Mouse (Mus musculus) embryo, embryonic 9.5 days (tissue): ENCODE measurements around the gene Glis2.
"Not testable (repeated sequence)": the region's sequence is repeated elsewhere in the genome, so short reads cannot be mapped to it uniquely, and the experiment has no call there.

Experiments
- DNase-seq: peaks from one replicate; pipeline ENCODE4 v3.0.0-alpha.2; 2017; ENCODE audit errors: extremely low spot score

The Glis2 gene

GRCm38 (mm10) chr16:4581179-4581578, 13.3 kb upstream of the Glis2 start:
- DNase-seq: not testable (repeated sequence)

DNA sequence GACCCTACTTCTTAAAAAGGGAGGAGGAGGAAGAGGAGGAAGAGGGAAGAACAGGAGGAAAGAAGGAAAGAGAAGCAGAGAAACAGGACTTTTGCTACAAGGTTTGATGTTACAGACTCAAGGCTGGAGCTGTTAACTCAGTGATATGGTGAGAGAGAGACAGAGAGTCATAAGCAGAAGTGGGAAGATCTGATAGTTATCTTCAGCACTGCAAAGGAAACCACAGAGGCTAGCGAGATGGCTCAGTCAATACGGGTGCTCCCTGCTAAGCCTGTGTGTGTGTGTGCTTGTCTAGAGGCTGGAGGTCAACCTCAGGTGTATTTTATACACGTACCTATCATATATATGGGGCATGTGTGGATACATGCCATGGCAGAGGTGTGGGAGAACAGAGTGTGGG, 10.7 kb upstream of the Glis2 start:
- no peak for DNase-seq

- DNase-seq: no peak
Observed at GRCm38 (mm10) chr16:4584438-4584837, 10.1 kb upstream of the Glis2 start.

DNA sequence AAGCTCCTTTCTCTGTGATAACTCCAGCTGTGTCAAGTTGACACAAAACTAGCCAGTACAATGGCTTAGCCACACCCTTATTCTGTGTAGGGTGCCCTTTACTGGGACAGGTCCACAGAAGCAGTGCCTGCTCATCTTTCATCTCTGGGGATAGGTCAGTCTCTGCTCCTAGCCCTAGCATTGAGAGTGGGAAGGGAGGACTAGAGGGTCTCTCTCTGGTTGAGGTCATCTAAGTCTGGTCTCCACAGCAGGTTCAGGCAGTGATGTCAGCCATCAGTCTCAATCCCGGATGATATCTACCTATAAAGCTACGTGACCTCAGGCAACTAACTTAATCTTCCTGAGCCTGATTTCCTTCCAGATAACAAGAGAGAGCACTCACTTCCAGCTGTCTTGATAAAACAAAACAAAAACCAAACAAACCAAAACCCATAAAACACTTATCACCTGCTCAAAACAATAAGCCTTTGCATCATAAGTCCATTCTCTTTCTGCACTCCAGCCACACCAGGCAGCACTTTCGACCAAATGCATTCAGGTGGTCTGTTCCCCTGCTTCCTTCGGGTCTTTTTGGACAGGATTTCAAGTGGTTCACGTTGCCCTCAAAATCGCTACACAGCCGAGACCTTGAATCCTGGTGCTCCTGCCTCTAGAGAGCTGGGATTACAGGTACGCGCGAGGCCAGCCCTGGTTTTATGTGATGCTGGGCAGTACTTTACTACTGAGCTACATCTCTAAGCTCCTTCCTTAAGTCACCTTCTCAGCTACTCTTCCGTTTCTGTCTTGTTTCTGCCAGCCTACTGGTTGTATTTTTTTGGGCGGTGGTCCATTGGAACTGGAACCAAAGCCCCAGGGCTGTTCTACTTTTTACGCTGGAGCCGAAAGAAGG, 8.6 kb upstream of the Glis2 start:
- no peak for DNase-seq

DNA sequence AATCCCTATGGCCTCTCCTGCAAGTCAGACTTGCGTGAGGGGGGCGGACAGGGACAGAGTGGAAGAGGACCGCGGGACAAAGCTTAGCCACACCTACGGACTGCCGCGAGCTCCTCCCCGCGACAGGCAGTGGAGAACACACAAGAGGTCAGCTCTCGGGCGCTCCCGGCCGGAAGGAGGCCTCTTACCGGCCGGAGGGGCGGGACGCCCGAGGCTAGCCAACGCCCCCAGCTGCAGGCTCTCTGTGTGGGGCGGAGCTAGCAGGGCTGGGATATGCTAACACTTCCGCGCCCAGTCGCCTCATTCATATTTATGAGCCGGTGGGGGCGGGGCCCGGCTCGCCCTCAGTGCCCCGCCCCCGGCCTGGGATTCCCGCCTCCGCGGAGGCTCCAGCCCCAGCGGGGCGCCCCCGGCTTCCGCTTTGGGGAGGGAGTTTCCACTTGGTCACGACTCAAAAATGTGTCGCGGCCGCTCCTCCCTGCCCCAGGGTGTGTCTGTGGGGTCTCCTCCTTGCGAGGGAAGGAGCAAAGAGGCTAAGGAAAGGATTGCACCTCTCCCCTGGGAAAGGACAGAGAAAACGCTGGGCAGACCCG, 7.9 kb upstream of the Glis2 start:
- DNase-seq: peak; percentile 96

DNA sequence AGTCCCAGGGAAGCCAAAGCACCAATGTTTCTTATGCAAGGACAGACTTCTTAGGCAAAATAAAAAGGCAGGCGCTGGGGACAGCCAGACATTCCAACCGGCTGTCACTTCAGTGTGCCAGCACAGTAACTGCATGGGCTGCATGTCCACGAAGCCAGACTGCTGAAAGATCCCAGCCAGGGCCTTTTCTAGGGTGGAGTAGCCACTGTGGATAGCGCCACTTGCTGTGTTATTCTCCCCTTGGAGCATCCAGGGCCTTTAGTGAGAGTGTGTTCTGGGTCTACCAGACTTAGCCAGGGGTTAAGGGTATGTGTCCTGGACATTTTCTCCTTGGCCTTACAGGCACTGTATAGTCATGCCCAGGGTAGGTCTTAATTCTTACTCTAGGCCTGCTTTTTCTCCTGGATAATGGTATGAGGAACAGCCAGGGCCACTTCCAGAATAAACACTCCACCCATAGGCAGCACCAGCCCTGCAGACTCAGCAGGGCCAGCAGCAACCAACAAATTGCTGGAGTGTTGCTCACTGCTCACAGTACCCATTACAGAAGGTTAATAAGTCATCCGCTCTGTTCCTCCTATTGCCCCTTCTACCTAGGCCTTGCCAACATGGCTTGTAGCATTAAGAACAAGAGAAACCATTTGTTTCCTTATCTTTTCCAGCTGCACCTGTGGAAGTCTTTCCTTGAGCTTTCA, 6.8 kb upstream of the Glis2 start:
- no peak for DNase-seq

GRCm38 (mm10) chr16:4590236-4590635, 4.3 kb upstream of the Glis2 start:
- no peak for DNase-seq

DNA sequence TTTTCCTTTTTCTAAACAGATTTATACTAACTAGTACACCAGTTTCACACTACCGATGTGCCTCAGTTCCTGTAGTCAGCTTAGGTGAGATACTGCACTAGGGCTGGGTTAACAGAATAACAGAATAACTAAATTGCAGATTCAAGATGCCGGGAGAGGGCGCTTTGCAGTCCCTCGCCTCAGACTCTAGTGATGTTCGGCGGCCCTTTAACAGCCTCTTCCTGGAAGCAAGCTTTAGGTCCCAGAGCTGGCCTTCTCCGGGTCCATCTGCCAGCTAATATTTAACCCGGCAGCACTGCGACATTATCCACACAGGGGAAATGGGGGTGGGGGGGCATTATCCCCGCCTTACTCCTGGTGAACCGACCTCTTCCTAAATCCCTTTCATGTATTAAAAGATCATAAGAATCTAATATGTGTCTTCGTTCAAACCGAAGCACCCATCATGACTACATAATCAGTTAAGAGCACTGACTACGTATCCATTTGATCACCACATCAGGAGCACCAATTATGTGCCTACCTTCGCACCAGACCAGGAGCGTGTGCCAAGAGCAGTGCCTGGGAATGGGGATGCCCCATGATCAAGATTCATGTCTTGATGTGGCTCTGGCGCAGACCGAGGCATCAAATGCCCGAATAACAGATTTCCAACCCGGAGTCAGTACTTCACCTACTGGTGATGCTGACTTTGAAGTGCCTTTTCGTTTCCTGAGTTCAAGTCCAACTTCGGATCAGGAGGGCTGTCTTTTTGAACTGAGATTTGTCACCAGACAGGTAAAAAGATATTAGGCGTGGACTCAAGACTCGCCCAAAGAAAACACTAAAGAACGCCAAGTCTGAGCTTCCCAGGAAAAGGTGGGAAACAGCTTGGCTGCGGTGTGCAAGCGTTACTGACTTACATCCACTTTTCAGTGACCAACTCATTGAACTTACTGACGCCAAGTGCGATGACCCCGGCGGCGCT, 1.3 kb upstream of the Glis2 start:
- DNase-seq: peak; percentile 61

DNA sequence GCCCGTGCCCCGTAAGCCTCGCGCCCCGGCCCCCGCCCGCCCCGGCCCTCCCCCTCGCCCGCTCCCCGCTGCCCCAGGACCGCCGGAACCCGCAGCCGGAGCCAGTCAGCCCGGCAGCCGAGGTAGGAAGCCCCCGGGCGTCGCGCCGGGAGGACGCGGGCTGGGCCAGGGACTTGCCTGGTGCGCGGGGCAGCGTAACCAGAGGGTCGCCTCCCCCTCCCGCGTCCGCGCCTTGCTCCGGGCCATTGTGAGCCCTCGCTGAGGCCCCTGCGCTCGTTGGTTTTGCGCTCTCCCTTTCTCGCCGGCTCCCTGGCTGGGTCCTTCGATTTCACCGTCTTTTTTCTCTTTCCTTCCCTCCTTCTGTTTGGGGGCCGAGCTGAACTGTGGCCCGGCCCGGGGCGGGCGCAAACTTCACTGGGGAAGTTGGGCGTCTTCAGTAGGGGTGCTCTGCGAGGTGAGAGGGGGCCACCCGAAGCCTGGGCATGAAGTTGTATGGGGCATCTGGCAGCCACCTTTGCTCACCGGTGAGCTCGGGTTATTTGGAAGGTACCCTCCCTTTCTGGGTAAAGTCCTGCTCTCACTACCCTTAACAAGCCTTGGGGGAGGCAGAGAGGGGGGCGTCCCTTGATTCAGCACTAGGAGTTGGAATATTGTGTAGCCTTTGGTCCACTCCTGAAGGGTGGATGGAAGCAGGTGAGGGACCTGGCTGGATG, 457 bp downstream of the Glis2 start:
- DNase-seq: no peak

DNA sequence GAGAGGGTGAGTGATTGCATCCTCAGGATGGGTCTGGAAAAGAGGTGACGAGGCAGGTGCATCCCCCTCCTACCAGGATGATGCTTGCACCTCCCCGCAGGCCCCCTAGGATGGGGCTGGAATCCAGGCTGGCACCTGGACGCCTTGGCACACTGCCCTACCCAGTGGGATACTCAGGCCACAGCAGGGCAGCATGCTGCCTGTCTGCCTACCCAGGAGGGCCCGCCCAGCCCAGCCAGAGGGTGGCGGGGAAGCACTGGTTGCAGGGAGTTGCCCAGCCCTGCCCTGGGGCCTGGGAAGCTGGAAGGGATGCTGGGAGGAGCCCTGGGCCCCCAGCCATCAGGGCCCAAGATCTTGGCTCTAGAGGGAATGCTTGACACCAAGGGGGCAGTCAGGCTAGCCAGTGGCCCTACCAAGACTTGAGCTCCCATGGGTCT, 1.0 kb downstream of the Glis2 start:
- peak; percentile 47 for DNase-seq

GRCm38 (mm10) chr16:4596141-4596728, 1.7 kb downstream of the Glis2 start:
- peak; percentile 92 for DNase-seq

- no peak for DNase-seq
Observed at GRCm38 (mm10) chr16:4596836-4597235, 2.3 kb downstream of the Glis2 start.

GRCm38 (mm10) chr16:4597296-4597695, 2.8 kb downstream of the Glis2 start:
- DNase-seq: no peak

DNA sequence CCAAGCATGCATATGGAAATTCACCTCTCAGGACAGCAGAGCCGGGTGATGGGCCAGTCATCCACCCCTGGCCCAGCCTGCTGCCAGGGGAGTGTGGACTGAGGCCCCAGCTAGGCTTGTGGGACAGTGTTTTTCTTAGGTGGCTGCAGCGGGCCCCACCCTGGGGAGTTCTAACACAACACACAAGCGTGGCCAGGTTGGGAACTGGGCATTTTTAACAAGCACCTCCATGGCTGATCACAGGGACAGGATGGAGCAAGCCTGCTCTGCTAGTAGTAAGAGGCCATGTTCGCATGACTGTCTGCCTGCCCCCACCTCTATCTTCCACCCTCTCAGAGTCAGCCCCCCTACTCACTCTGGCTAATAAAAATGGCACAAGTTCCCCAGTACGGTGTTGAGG, 3.5 kb downstream of the Glis2 start:
- DNase-seq: no peak

- DNase-seq: no peak
Observed at GRCm38 (mm10) chr16:4598891-4599543, 4.5 kb downstream of the Glis2 start.

DNA sequence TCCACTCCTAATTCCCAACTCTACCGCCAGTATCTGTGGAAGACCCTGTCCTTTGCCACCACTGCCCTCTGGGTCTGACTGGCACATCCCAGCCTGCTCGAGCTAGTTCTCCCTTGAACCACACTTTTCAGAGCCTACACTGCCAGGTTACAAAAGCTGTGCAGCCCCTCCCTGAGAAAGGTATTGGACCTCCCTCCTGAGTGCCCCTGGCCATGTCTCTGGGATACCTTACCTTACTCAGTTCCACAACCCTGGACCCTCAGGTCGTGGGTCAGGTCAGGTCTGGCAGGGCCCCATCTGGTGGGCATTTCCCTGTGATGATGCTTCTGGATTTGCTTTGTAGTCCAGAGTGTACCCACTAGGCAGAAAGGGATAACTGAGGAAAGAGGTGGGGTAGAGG, 5.1 kb downstream of the Glis2 start:
- no peak for DNase-seq

- DNase-seq: no peak
Observed at GRCm38 (mm10) chr16:4600701-4601310, 6.3 kb downstream of the Glis2 start.

DNA sequence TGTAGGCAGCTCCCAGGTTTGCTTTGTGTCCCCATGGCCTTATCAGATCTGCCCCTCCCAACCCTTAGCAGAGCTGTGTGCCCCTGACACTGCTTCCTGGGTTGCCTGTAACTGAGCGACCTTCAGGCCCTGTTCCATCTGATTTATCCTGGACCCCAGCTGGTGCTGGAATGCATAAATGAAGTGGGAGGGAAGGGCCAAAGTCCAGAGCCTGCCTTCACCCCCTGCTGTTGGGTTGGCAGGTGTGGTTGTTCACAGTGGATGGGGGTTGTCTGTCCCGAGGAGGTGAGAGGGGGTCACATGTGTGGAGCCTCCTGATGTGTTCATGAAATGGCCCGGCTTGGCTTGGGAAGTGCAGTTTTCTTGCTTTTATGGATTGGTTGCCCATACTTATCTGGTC, 7.7 kb downstream of the Glis2 start:
- DNase-seq: no peak

GRCm38 (mm10) chr16:4602766-4603452, 8.4 kb downstream of the Glis2 start:
- no peak for DNase-seq
